Mouse (Mus musculus): ENCODE measurements around the gene Litaf.

Gene Litaf

DNA sequence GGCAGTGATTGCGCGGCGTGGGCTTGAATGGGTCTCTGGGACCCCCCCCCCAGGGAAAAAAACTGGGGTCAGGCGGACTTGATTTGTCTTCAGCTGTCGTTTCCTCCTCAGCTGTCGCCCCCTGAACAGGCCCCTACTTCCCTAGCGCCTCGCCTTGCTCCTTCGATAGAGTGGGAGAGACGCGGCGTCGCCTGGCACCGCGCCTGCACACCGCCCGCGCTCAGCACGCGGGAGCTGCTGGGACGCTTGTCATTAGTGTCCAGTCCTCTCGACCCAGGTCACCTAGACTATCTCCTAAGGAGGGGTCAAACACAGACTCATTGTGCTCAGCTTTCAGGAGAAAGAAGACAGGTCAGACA lies 855 bp upstream of the Litaf start:
- peak; percentile 59 for DNase-seq (ENCODE audit: low read depth, low spot score)

DNA sequence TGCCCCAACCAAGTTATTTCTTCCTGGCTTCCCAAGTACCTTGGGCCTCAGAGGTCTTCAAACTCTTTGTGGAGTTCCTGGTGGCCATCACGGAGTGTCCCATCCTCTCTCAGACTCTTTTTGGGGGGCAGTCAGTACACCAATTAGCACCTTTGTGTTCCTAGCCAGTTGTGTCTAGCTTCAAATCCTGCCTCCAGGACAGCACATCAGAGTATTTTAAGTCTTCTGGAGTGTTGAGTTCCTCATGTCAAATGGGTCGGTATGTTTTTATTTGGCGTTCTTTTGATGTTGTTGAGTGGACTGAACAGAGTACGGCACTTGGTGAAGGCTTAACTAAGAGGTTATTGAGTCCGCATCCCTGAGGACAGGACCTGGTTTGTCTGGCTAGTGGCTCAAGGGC lies 526 bp downstream of the Litaf start:
- DNase-seq (ENCODE audit: low read depth, low spot score), result no peak

DNA sequence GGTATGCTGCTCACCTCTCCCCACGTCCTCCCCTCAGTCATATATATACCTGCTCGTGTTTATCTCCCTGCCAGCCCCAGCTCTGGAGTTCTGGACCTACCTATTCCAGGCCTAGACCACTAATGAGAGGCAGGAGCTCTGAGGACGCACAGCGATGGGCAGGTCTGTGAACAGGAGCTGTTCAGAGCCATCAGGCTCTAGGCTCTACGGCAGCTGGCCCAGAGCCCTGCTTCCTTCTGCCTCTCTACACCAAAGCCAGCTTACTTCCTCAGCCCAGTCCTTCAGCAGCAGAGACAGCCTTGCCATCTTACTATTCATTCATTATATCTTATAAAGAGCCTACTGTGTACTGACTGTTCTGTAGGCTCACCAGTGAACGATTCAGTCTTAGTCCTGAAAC lies 1.2 kb downstream of the Litaf start:
- DNase-seq (ENCODE audit: low read depth, low spot score), result no peak

DNA sequence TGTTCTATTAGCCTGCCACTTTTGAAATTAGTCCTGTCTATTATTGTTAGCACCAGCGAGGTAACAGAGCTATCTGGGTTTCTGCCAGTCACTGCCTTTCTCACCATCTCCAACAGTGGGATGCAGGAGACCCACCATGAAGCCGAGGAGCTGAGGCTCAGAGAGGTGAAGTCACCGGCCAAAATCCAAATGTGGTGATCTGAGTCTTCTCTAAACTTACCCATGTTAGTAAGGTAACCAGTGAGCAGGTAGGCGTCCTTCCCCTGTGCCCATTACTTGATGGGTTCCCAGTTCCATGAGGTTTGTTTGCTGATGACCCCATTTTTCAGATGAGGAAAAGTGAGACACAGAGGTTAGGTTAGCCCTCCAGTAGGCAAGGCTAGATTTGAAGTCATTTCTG lies 1.6 kb downstream of the Litaf start:
- no peak for DNase-seq (ENCODE audit: low read depth, low spot score)

DNA sequence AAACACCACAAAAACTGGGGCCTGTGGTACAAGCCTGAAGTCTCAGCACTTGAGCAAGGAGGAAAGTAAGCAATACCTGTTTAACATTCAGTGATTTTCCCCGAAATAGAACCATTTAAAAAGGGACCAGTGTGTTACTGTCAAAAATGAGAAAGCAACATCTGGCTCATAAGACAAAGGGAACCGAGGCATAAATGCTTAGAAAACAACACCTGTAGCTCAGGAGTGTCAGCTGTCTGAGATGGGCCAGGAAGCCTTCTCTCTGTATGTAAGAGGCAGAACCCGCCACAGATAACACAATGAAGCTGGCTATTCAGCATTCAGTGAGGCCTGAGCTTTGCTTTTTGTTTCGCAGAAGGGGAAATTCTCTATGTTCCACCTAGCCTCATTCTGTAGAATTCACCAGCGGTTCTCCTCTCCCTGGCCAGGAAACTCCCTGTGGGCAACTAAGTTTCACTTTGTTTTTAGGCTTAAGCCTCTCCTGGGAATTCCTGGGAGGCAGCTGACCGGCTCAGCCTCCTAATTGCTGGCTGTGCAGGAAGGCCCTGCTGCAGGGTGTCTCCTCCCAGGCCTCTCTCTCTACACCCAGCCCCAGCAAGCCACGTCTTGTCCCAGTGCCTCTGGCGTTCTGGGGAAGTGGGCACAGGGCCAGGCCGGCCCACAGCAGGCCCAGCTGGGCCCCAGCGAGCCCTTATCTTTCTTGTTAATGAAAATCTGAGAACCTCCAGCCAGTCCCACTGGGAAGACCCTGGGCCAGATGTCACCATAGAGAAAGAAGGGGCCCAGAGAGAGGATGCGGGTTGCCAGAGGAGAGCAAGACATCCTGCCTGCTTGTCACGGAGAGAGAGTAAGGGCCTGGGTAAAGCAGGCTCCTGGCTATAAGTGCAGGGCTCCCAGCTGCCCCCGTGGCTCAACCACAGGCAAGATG lies 2.9 kb downstream of the Litaf start:
- DNase-seq (ENCODE audit: low read depth, low spot score), result peak; percentile 96

DNA sequence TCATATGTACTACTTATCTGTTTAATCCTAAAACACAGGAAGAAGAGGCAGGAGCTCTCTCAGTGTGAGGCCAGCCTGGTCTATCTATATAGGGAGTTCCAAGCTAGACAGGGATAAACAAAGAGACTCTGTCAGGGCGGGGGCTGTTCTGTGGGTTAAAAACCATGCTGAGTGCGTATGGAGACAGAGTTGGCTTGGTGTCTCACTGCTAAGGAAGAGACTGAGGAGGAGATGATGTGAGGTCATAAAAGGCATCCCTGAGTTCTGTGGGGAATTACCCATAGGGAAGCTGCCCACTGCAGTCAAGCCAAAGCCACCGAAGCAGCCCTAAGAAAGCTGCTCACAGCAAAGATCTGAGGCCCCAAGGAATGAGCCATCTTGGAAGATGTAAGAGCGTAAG lies 5.3 kb downstream of the Litaf start, which contains the start of gene Snn:
TSS of gene Snn (plus strand) at position 301 of the 400 bp plus-strand sequence.
- no peak for DNase-seq (ENCODE audit: low read depth, low spot score)

DNA sequence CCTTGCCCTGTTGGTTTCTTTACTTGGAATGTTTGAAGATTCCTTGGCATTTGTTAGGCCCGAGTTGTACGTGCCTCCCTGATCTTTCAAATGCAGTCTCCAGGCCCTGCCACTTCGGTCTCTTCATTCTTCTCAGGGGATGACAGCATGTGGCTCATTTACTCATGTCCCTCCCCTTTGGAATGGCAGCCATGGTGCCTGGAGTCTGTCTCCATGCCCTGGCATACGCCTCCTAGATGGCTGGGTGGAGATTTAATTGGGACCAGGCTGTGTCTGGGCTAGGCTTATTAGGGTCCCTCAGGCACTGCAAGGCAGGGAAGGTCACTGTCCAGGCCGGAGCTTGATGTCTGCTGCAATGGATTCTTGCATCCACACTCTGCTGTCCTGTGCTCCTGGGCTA lies 10.0 kb downstream of the Litaf start:
- DNase-seq (ENCODE audit: low read depth, low spot score), result no peak

DNA sequence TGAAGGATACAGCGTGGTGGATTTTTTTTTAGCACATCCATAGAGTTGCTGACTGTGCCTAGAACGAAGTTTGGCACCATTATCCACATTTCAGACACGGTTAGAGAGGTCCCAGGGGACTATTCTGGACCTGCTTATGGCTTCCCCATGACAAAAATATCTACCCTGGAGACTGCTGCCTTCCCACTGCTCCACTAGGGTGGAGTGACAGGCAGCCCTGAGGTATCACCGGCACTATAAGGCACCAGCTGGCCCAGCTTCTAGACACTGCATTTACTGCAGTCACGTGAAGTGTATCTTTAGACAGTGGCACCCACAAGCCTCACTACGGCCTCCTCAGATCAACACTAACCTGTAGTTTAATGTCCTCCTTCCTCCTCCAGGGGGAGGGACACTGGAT lies 11.1 kb downstream of the Litaf start:
- DNase-seq (ENCODE audit: low read depth, low spot score), result no peak

DNA sequence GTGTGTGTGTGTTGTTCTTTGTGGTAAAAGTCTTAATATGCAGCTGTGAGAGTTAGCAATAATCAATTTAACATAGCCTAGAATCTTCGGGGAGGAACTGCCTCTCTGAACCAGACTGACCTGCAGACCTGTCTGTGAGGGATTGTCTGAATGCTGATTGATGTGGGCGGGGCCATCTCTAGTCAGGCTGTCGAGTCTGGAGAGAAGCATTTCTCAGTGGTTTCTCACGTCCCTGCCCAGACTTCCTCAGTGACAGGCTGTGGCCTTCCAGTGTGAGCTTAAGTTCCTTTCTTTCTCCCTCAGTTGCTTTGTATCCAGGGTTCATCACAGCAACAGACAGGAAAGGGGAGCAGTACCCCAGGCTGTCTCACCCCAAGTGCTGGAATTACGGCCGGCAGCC lies 11.5 kb downstream of the Litaf start:
- DNase-seq (ENCODE audit: low read depth, low spot score), result no peak

DNA sequence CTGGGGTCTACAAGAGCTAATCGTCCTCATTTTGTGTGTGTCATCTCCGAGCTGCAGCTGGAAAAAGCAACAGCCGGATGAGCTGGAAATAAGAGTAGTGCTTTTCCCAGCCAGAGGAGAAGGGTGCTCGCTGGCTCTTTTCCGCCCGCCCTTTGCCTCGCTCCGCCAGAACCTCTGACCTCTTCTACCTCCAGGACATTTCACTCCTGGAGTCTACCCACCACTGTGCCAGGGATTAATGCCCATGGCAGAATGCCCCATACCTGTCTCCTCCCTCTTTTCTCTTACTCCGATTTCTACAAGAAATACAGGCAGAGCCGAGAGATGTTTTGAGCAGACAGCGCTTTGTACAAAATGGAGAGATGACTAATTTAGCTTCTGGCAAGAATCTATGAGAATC lies 14.8 kb downstream of the Litaf start:
- DNase-seq (ENCODE audit: low read depth, low spot score), result no peak

DNA sequence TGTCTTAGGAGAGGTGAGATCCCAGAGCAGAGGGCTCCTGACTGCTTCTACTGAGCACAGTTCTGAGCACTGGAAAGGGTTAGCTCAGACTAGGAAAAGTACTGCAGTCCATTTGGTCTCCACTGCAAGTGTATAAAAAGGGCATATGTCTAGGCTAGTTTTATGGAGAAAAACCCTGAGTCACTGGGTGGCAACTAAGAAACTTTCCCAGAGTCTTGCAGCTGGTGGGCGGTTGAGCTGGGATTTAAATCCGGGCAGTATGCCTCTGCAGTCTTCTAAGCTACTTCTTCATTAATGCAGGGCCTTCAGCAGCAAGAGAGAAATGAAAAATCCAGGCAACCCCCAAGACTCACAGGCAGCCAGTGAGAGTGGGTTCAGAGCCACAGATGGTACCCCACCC lies 15.7 kb downstream of the Litaf start:
- peak; percentile 60 for DNase-seq (ENCODE audit: low read depth, low spot score)

DNA sequence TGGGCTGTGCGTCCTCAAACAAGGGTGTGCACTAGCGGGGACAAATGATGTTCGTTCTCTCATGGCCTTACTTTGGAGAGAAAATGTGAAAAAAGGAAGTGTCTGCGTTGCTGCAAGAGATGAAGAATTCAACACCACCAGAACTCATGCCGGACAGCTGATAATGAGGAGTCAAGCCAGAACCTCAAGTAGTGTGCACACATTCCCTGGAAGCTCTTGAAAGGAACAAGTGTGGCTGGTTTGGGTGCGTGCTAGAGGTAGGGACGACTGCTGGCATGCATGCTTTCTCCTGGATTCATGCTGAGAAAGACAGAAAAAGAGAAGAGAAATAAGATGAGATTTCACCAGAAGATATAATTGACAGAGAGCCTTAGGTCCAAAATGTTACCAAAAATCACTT lies 18.8 kb downstream of the Litaf start:
- DNase-seq (ENCODE audit: low read depth, low spot score), result no peak

DNA sequence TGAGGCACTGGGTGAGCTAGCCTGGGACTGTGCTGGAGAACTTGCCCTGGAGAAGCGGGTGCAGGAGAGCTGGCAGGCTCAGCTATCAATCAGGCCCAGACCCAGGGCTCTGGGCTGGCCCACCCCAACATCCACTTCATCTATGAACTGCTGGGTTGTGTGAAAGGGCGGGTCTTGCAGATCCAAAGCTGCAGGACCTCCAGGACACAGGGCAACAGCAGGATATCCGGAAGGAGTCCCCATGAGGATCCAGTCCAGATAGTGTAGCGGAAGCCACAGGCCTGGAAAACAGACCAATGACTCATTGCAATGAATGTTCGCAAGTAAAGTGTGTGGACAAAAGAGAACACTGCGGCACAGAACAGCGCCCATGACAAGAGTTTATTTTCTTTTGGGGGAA lies 19.5 kb downstream of the Litaf start:
- DNase-seq (ENCODE audit: low read depth, low spot score), result no peak

DNA sequence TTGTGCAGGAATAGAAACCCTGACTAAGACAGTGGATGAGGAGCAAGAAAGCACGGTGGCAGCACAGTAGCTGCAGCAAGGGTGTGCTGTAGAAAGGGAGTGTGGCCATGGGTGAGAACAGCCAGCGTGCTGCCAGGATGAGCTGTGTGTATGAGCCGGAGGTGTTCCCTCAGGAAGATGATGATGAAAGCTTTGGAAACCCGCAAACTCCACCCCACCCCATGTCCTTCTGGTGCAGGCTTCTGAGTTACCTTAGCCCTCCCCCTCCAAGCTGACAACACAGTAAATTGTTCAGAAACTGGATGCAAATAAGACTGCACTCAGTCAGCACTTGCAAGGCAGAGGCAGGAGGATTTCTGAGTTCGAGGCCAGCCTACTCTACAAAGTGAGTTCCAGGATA lies 22.7 kb downstream of the Litaf start:
- DNase-seq (ENCODE audit: low read depth, low spot score), result peak; percentile 41

DNA sequence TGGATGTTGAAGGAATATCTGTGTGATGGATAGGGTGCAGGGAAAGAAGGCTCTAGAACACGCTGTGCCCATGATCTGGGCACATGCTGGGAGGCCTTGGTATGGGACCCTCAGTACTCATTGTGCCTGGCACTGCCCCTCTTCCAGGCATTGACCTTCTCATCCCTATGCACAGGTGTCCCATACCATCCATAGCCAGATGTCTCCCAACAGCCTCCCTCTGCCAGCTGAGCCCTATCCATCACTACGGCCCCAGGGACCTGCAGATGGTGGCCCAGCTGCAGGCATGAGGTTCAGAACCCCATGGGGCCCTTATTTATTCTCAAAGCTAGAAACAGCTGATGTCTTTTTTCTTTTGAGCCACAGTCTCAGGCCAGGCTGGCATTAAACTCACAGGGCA lies 25.4 kb downstream of the Litaf start:
- no peak for DNase-seq (ENCODE audit: low read depth, low spot score)

DNA sequence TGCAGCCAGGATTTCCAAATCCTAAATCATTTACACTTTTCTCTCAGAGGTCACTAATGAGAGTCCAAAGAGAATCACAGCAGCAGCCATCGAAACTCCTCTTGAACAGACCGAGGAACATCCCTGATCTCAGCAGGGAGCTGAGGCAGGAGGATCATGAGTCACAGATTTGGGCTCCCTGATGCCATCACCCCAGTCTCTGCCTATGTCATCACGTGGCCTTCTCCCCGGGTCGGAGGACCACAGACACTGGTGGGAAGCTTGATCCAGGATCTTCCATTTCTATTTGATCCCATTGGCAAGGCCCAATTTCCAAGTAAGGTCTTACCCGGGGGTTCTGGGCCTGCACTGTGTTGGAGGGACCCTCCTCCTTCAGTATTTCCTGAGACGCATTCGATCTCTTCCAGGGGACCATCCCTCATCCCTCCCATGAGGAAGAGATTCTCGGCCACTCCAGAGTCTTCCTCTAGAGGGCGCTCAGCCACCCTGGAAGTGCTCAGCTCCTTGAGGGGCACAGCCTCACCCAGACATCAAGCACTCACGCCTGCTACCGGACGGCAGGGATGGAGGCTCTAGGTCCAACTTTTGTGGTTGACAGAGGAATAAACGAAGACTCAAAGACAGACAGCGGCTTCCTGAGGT lies 30.0 kb downstream of the Litaf start:
- peak; percentile 79 for DNase-seq (ENCODE audit: low read depth, low spot score)

DNA sequence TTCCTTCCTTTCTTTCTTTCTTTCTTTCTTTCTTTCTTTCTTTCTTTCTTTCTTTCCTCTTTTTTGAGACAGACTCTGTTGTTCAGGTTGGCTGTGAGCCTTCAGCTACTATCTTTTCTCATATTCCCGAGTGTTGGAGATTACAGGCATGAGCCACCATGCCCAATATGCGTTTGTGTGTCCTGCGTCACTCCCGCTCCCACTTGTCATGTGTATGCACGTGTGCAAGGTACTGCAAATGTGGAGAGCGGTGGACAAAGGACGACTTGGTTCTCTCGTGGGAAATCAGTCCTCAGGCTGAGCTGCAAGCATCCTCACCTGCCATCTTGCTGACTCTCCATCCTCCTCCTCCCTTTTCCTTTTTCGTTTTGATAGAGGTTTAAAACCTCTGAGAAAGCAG lies 30.7 kb downstream of the Litaf start:
- no peak for DNase-seq (ENCODE audit: low read depth, low spot score)

DNA sequence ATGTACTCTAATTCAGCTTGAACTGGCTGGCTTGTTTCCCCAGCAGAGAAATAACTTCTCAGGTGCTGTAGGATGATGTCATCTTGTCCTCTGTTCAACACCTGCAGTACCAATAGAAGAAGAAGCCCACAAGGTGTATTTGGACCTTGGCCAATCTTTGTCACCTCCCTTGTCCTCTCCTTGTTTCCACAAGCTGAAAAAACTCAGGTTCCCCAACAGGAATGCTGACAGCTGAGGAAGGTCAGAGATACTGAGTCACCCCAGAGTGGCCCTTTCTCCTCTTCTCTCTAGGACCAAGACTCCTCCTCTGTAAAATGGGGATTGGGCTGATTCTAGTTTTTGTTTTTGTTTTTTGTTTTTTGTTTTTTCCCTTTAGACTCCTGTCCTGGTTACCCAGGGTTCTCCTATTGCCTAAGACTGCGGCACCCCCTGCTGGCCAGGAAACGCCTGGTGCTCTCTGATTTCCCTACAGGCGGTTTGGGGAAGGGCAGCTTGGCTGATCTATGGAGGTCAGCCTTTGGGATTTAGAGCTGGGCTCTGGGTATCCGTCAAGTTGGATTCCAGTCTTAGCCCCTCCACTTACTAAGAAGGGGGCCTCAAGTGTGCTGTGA lies 31.7 kb downstream of the Litaf start:
- DNase-seq (ENCODE audit: low read depth, low spot score), result peak; percentile 95

DNA sequence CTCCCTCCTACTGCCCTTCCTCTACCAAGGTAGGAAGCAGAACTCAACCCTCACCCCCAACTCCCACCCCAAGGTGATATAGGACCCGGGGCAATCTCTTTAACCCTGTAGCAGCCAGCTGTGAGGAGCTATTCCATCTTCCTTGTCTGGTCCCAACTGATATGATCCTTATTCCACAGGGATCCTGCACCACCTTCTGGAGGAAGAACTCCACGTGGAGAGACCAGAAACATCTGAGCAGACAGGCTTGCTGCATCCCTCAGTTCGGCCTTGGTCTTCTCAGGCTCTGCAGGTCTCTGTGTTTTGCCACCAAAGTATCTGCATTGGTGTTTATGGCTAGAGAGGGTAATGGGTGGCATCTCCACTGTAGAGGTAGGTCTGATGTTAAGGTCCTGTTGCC lies 34.6 kb downstream of the Litaf start:
- no peak for DNase-seq (ENCODE audit: low read depth, low spot score)

DNA sequence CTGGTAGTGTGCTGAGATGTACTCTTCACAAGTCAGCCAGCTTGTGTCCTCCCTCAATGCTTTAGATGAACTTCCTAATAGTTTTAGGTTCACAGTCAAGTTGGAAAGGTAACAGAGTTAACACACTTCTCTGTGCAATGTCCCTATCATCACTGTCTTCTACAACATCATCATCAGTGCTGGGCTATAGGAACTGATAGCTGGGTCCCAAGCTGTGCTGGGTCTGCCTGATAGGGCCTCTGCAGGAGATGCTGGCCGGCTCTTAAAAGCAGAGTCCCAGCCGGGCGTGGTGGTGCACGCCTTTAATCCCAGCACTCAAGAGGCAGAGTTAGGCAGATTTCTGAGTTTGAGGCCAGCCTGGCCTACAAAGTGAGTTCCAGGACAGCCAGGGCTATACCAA lies 35.1 kb downstream of the Litaf start:
- no peak for DNase-seq (ENCODE audit: low read depth, low spot score)

DNA sequence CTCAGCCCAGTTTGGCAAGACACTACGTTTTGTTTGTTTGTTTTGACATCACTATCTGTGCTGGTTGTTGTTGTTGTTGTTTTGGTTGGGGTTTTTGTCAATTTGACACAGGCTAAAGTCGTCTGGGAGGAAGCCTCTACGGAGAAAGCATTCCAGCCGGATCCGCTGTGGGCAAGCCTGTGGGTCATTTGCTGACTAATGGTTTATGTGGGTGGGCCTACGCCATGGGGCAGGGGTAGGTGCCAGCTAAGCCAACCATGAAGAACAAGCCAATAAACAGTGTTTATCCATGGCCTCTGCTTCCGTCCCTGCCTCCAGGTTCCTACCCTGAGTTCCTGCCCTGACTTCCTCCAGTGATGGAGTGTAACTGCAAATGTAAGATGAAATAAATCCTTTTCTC lies 37.8 kb downstream of the Litaf start:
- no peak for DNase-seq (ENCODE audit: low read depth, low spot score)

DNA sequence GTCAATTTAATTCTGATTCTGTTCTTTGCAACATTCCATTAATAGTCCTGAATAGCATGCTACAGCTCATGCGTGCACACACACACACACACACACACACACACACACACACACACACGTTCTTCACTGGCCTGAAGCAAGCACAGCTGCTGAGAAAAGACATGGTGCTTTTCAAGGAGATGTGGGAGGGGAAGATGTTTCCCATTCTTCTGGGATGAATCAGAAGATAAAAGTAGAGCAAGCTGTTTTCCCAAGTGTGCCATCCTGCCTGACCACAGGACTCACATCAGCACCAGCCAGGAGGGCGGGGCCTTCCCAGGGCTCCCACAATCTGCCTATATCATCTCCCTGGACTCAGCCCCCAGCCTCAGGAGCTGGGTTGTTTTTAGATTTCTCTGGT lies 41.1 kb downstream of the Litaf start:
- DNase-seq (ENCODE audit: low read depth, low spot score), result peak; percentile 98

DNA sequence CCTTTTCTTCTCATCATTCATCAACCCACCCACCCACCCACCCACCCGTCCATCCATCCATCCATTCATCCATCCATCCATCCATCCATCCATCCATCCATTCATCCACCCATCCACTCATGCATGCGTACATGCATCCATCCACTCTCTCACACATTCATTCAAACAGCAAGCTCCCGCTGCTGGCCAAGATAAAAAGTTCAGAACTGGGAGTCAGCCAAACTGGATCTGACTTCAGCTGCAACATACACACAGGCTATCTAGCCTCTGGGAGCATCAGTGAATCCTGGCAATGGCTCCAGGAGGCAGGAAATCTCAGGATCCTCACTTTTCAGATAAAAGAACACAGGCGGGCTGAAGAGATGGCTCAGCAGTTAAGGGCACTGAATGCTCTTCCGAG lies 42.3 kb downstream of the Litaf start:
- no peak for DNase-seq (ENCODE audit: low read depth, low spot score)

All from 3T3-L1 (cell line).